Mouse (Mus musculus) MEL (cell line): ENCODE data around the gene Gm28048.

ENCODE experiments used
- CHD1 ChIP-seq: IDR thresholded peaks from 2 replicates; pipeline ENCODE4 v1.6.1; 2012; ENCODE audit warnings: low read depth, mild to moderate bottlenecking, inconsistent platforms, low read length, improper control_type of control experiment
- CTCF ChIP-seq, 3 experiments: IDR thresholded peaks in 2 of 3; conservative IDR thresholded peaks in 1 of 3; 2 replicates each; pipeline ENCODE4 v1.5.1; 2011 to 2012; ENCODE audit warnings: low read length in 3 of 3, low read depth in 2 of 3, mild to moderate bottlenecking in 2 of 3, improper control_type of control experiment in 1 of 3, inconsistent platforms in 1 of 3, mixed read lengths in 1 of 3, moderate library complexity in 1 of 3; ENCODE audit not compliant: control insufficient read depth in 1 of 3, insufficient read depth in 1 of 3, poor library complexity in 1 of 3, severe bottlenecking in 1 of 3
- GATA1 ChIP-seq: IDR thresholded peaks from 2 replicates; pipeline ENCODE4 v1.6.1; 2011; ENCODE audit warnings: low read depth, low read length, improper control_type of control experiment
- MEF2A ChIP-seq: IDR thresholded peaks from 2 replicates; pipeline ENCODE4 v1.6.1; 2014; ENCODE audit warnings: low read depth, mild to moderate bottlenecking, inconsistent platforms, low read length, improper control_type of control experiment; ENCODE audit not compliant: poor library complexity, insufficient replicate concordance, severe bottlenecking; ENCODE audit errors: extremely low read depth
- MYC ChIP-seq: IDR thresholded peaks from 2 replicates; pipeline ENCODE4 v1.6.1; 2011; ENCODE audit warnings: low read depth, mild to moderate bottlenecking, low read length, improper control_type of control experiment, moderate library complexity
- POLR2A ChIP-seq, 2 experiments: IDR thresholded peaks; 2 replicates each; pipeline ENCODE4 v1.6.1; 2011 to 2012; ENCODE audit warnings: low read length in 2 of 2, mild to moderate bottlenecking in 2 of 2, control low read depth in 1 of 2, improper control_type of control experiment in 1 of 2, low read depth in 1 of 2, moderate library complexity in 1 of 2; ENCODE audit not compliant: control insufficient read depth in 1 of 2, insufficient read depth in 1 of 2, poor library complexity in 1 of 2
- RCOR1 ChIP-seq: IDR thresholded peaks from 2 replicates; pipeline ENCODE4 v1.6.1; 2012; ENCODE audit warnings: low read depth, mild to moderate bottlenecking, inconsistent platforms, low read length, improper control_type of control experiment
- SIN3A ChIP-seq: IDR thresholded peaks from 2 replicates; pipeline ENCODE4 v1.6.1; 2012; ENCODE audit warnings: low read length, improper control_type of control experiment, inconsistent platforms
- SMC3 ChIP-seq: IDR thresholded peaks from 2 replicates; pipeline ENCODE4 v1.6.1; 2011; ENCODE audit warnings: low read depth, low read length, improper control_type of control experiment
- USF2 ChIP-seq, 2 experiments: IDR thresholded peaks; 2 replicates each; pipeline ENCODE4 v1.6.1; 2011 to 2012; ENCODE audit warnings: improper control_type of control experiment in 2 of 2, low read length in 2 of 2, borderline replicate concordance in 1 of 2, inconsistent platforms in 1 of 2, low read depth in 1 of 2, mild to moderate bottlenecking in 1 of 2; ENCODE audit not compliant: insufficient read depth in 1 of 2
- ZNF384 ChIP-seq: IDR thresholded peaks from 2 replicates; pipeline ENCODE4 v1.6.1; 2012; ENCODE audit warnings: low read depth, mild to moderate bottlenecking, inconsistent platforms, low read length, improper control_type of control experiment

- peak; percentile 58; the same call in 1 of the 2 replicates for TF ChIP-seq MYC
- no peak for TF ChIP-seq POLR2A (IDR thresholded peaks at IDR 0.05; ENCODE audit: control insufficient read depth in 1 of 2, insufficient read depth in 1 of 2, low read depth in 1 of 2, low read length in 2 of 2, poor library complexity in 1 of 2)
- TF ChIP-seq CHD1: no peak
- TF ChIP-seq ZNF384: no peak
- TF ChIP-seq MEF2A: no peak
- TF ChIP-seq GATA1: peak; percentile 43; the same call in 1 of the 2 replicates
- TF ChIP-seq CTCF (IDR thresholded peaks at IDR 0.05 in 2 of 3, conservative IDR thresholded peaks at IDR 0.05 in 1 of 3; ENCODE audit: control insufficient read depth in 1 of 3, insufficient read depth in 1 of 3, low read depth in 2 of 3, low read length in 3 of 3, poor library complexity in 1 of 3, severe bottlenecking in 1 of 3): no peak
- no peak for TF ChIP-seq USF2 (IDR thresholded peaks at IDR 0.05; ENCODE audit: borderline replicate concordance in 1 of 2, insufficient read depth in 1 of 2, low read depth in 1 of 2, low read length in 2 of 2)
- TF ChIP-seq SMC3: no peak
- no peak for TF ChIP-seq RCOR1
- TF ChIP-seq SIN3A: no peak; the same call in 1 of the 2 replicates
Observed at GRCm38 (mm10) chr11:22930129-22930528, 51.8 kb downstream of the Gm28048 start.
